Mouse (Mus musculus) neural tube, embryonic 13.5 days (tissue): Measurements from ENCODE around the gene Itpr2. TPM values are rescaled to one million over a fixed set of nuclear protein-coding genes. Genes with fewer than 3 reads are reported as not detected.
A peak's percentile ranks its signal among the peaks of the same experiment; 100 is the strongest.

ENCODE experiments used
- ATAC-seq: fragments of 200-750 bp; cut with Nextera tagmentation; 2 replicates; pipeline ENCODE4 v1.8.0; 2017; ENCODE audit warnings: low read depth, mild to moderate bottlenecking, moderate TSS enrichment, moderate library complexity
- H3K27ac ChIP-seq: fragments of 300-500 bp; sonication (generic); replicated peaks from 2 replicates; pipeline ENCODE4 v1.5.1; 2015; ENCODE audit warnings: moderate library complexity, mild to moderate bottlenecking, inconsistent platforms
- H3K27me3 ChIP-seq: fragments of 300-500 bp; sonication (generic); 2 replicates; pipeline ENCODE4 v1.6.1; 2015; ENCODE audit warnings: mild to moderate bottlenecking, inconsistent platforms
- H3K36me3 ChIP-seq: fragments of 300-500 bp; sonication (generic); 2 replicates; pipeline ENCODE4 v1.6.1; 2015; ENCODE audit warnings: mild to moderate bottlenecking, inconsistent platforms
- H3K4me1 ChIP-seq: fragments of 300-500 bp; sonication (generic); replicated peaks from 2 replicates; pipeline ENCODE4 v1.6.1; 2015; ENCODE audit warnings: inconsistent platforms
- H3K4me2 ChIP-seq: fragments of 300-500 bp; sonication (generic); 2 replicates; pipeline ENCODE4 v1.6.1; 2015; ENCODE audit warnings: inconsistent platforms, mild to moderate bottlenecking, moderate library complexity
- H3K4me3 ChIP-seq: fragments of 300-500 bp; sonication (generic); 2 replicates; pipeline ENCODE4 v1.5.1; 2015; ENCODE audit warnings: mild to moderate bottlenecking, inconsistent platforms
- H3K9ac ChIP-seq: fragments of 300-500 bp; sonication (generic); 2 replicates; pipeline ENCODE4 v1.6.1; 2015; ENCODE audit warnings: moderate library complexity, mild to moderate bottlenecking, inconsistent platforms
- H3K9me3 ChIP-seq: fragments of 300-500 bp; sonication (generic); 2 replicates; pipeline ENCODE4 v1.6.1; 2016; ENCODE audit warnings: inconsistent platforms
- WGBS: fragments of 180-500 bp; shearing (Covaris S2); methylation state at CpG from one replicate; pipeline ENCODE4 v1.1.7; 2015; 5-methylcytosine and 5-hydroxymethylcytosine counted together
- polyA plus RNA-seq: library from polyadenylated mRNA; unstranded; fragments of >200 nt; fragmentation: Nextera tagmentation; extraction: Ambion mirVana; gene quantifications from 2 replicates; pipeline ENCODE4 v1.2.1, GENCODE M21; 2015

The Itpr2 gene
- polyA plus RNA-seq, 1 experiment from 2014 or later, result 5.5 TPM

GRCm38 (mm10) chr6:146357911-146358310, 144.1 kb downstream of the Itpr2 start:
- no peak overlapping the region for H3K4me2 ChIP-seq
- H3K9ac ChIP-seq, result no peak overlapping the region
- no peaks in the 10 kb centered on the region for H3K36me3 ChIP-seq
- 68% methylated on average over 4 of the region's 4 CpGs for WGBS
- no peaks in the 10 kb centered on the region for H3K9me3 ChIP-seq
- H3K4me3 ChIP-seq, result no peak overlapping the region
- ATAC-seq, result no peak
- H3K27me3 ChIP-seq, result no peaks in the 10 kb centered on the region
- H3K27ac ChIP-seq, result no peak overlapping the region
- H3K4me1 ChIP-seq, result no peaks in the 10 kb centered on the region

- no peak overlapping the region for H3K27ac ChIP-seq
- ATAC-seq, result no peak
These were observed 149.7 kb downstream of the Itpr2 start for GRCm38 (mm10) chr6:146352258-146352805.

GRCm38 (mm10) chr6:146351816-146352215, 150.2 kb downstream of the Itpr2 start:
- Histone ChIP-seq H3K4me3 (no peak overlapping the region), H3K9ac (no peak overlapping the region), H3K4me2 (no peak overlapping the region), H3K36me3 (no peaks in the 10 kb centered on the region), H3K9me3 (no peaks in the 10 kb centered on the region), H3K27me3 (no peaks in the 10 kb centered on the region), H3K27ac (no peak overlapping the region), H3K4me1 (no peaks in the 10 kb centered on the region)
- ATAC-seq, result no peak
- 77% methylated on average over 7 of the region's 7 CpGs for WGBS

More at GRCm38 (mm10) chr6:146352258-146352805, 149.7 kb downstream of the Itpr2 start:
- Histone ChIP-seq H3K4me2 (no peak overlapping the region), H3K27me3 (no peaks in the 10 kb centered on the region), H3K4me1 (no peaks in the 10 kb centered on the region), H3K36me3 (no peaks in the 10 kb centered on the region), H3K4me3 (no peak overlapping the region), H3K9ac (no peak overlapping the region), H3K9me3 (no peaks in the 10 kb centered on the region)
- WGBS, result 59% methylated on average over 9 of the region's 9 CpGs

- Histone ChIP-seq H3K27ac (no peak overlapping the region), H3K4me3 (no peak overlapping the region), H3K9ac (no peak overlapping the region), H3K36me3 (no peaks in the 10 kb centered on the region), H3K9me3 (no peaks in the 10 kb centered on the region), H3K27me3 (no peaks in the 10 kb centered on the region), H3K4me2 (no peak overlapping the region), H3K4me1 (peaks cover 15% of the 10 kb centered on the region)
- no peak for ATAC-seq
- WGBS, result 55% methylated on average over 4 of the region's 4 CpGs
These were observed 154.5 kb downstream of the Itpr2 start for GRCm38 (mm10) chr6:146347568-146347967.

GRCm38 (mm10) chr6:146346545-146347195, 155.4 kb downstream of the Itpr2 start:
- H3K9me3 ChIP-seq, result no peaks in the 10 kb centered on the region
- H3K9ac ChIP-seq, result no peak overlapping the region
- H3K4me2 ChIP-seq, result no peak overlapping the region
- H3K4me1 ChIP-seq, result peaks cover 17% of the 10 kb centered on the region
- no peak for ATAC-seq
- H3K27ac ChIP-seq, result no peak overlapping the region
- no peaks in the 10 kb centered on the region for H3K36me3 ChIP-seq
- H3K4me3 ChIP-seq, result no peak overlapping the region
- H3K27me3 ChIP-seq, result no peaks in the 10 kb centered on the region
- 90% methylated on average over 8 of the region's 8 CpGs for WGBS

GRCm38 (mm10) chr6:146344732-146345131, 157.3 kb downstream of the Itpr2 start:
- no peak overlapping the region for H3K27ac ChIP-seq
- no peak overlapping the region for H3K9ac ChIP-seq
- H3K9me3 ChIP-seq, result no peaks in the 10 kb centered on the region
- H3K4me2 ChIP-seq, result no peak overlapping the region
- no peaks in the 10 kb centered on the region for H3K36me3 ChIP-seq
- no peak overlapping the region for H3K4me3 ChIP-seq
- H3K4me1 ChIP-seq, result peaks cover 17% of the 10 kb centered on the region
- ATAC-seq, result no peak
- 95% methylated on average over 3 of the region's 3 CpGs for WGBS
- H3K27me3 ChIP-seq, result no peaks in the 10 kb centered on the region

GRCm38 (mm10) chr6:146343671-146344384, 158.2 kb downstream of the Itpr2 start:
- no peak overlapping the region for H3K4me3 ChIP-seq
- H3K4me2 ChIP-seq, result no peak overlapping the region
- H3K27ac ChIP-seq, result 0 out of 2 replicates have a peak overlapping the region, but pooled peaks have one; percentile 9
- H3K27me3 ChIP-seq, result no peaks in the 10 kb centered on the region
- no peak for ATAC-seq
- no peak overlapping the region for H3K9ac ChIP-seq
- no peaks in the 10 kb centered on the region for H3K36me3 ChIP-seq
- 48% methylated on average over 10 of the region's 10 CpGs for WGBS
- no peaks in the 10 kb centered on the region for H3K9me3 ChIP-seq
- peaks cover 17% of the 10 kb centered on the region for H3K4me1 ChIP-seq

- ATAC-seq, result no peak
- Histone ChIP-seq H3K4me1 (peaks cover 17% of the 10 kb centered on the region), H3K9ac (peak overlapping the region; percentile 28; the same call in 1 of the 2 replicates), H3K4me2 (no peak overlapping the region), H3K9me3 (no peaks in the 10 kb centered on the region), H3K36me3 (no peaks in the 10 kb centered on the region), H3K27me3 (no peaks in the 10 kb centered on the region), H3K27ac (0 out of 2 replicates have a peak overlapping the region, but pooled peaks have one; percentile 23), H3K4me3 (no peak overlapping the region)
- WGBS, result 8% methylated on average over 6 of the region's 6 CpGs
These were observed 159.0 kb downstream of the Itpr2 start for GRCm38 (mm10) chr6:146342995-146343394.

GRCm38 (mm10) chr6:146341934-146342333, 160.1 kb downstream of the Itpr2 start:
- peaks cover 17% of the 10 kb centered on the region for H3K4me1 ChIP-seq
- no peak overlapping the region for H3K27ac ChIP-seq
- H3K4me3 ChIP-seq, result no peak overlapping the region
- no peak overlapping the region for H3K4me2 ChIP-seq
- no peaks in the 10 kb centered on the region for H3K27me3 ChIP-seq
- 80% methylated on average over 3 of the region's 3 CpGs for WGBS
- no peak overlapping the region for H3K9ac ChIP-seq
- peak; percentile 28; the same call in 1 of the 2 replicates for ATAC-seq
- H3K36me3 ChIP-seq, result no peaks in the 10 kb centered on the region
- no peaks in the 10 kb centered on the region for H3K9me3 ChIP-seq

GRCm38 (mm10) chr6:146341413-146341812, 160.6 kb downstream of the Itpr2 start:
- H3K9ac ChIP-seq, result no peak overlapping the region
- no peaks in the 10 kb centered on the region for H3K36me3 ChIP-seq
- H3K4me3 ChIP-seq, result no peak overlapping the region

GRCm38 (mm10) chr6:146340951-146341350, 161.1 kb downstream of the Itpr2 start:
- ATAC-seq, result no peak
- Histone ChIP-seq H3K4me3 (no peak overlapping the region), H3K27ac (no peak overlapping the region), H3K4me2 (no peak overlapping the region), H3K36me3 (no peaks in the 10 kb centered on the region), H3K27me3 (no peaks in the 10 kb centered on the region), H3K4me1 (peaks cover 17% of the 10 kb centered on the region), H3K9me3 (no peaks in the 10 kb centered on the region), H3K9ac (no peak overlapping the region)
- 74% methylated on average over 5 of the region's 5 CpGs for WGBS

More at GRCm38 (mm10) chr6:146341413-146341812, 160.6 kb downstream of the Itpr2 start:
- Histone ChIP-seq H3K9me3 (no peaks in the 10 kb centered on the region), H3K4me2 (no peak overlapping the region), H3K27ac (no peak overlapping the region), H3K27me3 (no peaks in the 10 kb centered on the region), H3K4me1 (peaks cover 17% of the 10 kb centered on the region)
- ATAC-seq, result no peak
- 81% methylated on average over 3 of the region's 3 CpGs for WGBS

- Histone ChIP-seq H3K27ac (no peak overlapping the region), H3K9ac (no peak overlapping the region), H3K9me3 (no peaks in the 10 kb centered on the region), H3K36me3 (no peaks in the 10 kb centered on the region), H3K4me3 (no peak overlapping the region), H3K27me3 (no peaks in the 10 kb centered on the region), H3K4me1 (peaks cover 17% of the 10 kb centered on the region), H3K4me2 (no peak overlapping the region)
- ATAC-seq, result no peak
- 73% methylated on average over 10 of the region's 10 CpGs for WGBS
These were observed 162.2 kb downstream of the Itpr2 start for GRCm38 (mm10) chr6:146339779-146340178.
